Mouse (Mus musculus) stomach, postnatal 0 days (tissue): Measurements from ENCODE around the gene Cmip.

Experiments used
- CTCF ChIP-seq: IDR thresholded peaks from 2 replicates; pipeline ENCODE4 v1.5.1; 2016; ENCODE audit warnings: antibody characterized with exemption, low read depth, mild to moderate bottlenecking, moderate library complexity
- EP300 ChIP-seq: optimal IDR thresholded peaks from 2 replicates; pipeline ENCODE3; 2016; ENCODE audit warnings: antibody characterized with exemption

GRCm38 (mm10) chr8:117258576-117259040 is 1.7 kb downstream of the Cmip start:
- TF ChIP-seq EP300 (no peak), CTCF (no peak)
